Mouse (Mus musculus): ENCODE data around the gene Mafb. TPM values are rescaled to one million over a fixed set of nuclear protein-coding genes. Genes with fewer than 3 reads are reported as not detected.

Gene Mafb
- polyA plus RNA-seq, 1 experiment from 2014 or later, result 10.1 TPM

DNA sequence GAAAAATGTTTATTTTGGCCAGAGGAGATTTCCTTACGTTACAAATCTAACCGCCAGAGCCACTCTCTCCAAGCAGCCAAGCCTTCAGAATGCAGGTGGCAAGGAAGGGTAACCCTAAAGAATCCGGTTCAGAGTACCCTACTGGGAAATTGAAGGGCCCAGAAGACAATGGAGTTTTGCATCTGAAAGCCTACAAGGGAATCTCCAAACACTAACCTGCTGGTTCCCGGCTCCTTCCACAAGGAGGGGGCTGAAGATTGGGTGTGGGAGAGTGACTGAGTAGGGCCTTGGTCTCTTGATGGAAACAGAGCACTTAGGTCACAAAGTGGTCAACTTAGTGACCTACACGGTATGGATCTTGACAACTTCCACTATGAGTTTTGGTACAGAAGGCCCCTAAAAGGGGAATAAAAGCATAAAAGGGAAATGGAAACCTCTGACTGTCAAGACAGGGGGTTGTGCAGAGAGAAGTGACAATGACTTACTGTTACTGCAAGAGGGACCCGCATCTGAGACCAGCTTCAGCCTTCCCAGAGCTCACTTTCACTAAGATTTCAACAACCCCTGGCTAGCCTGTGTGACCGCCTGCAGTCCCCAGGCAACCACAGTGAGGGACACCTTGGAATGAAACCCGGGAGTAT, 6.5 kb downstream of the Mafb start:
- no peak overlapping the region for H3K4me3 ChIP-seq (replicated peaks)
- ATAC-seq, result no peak
- H3K4me2 ChIP-seq (replicated peaks), result no peak overlapping the region
- WGBS, result 8% methylated on average over 8 of the region's 8 CpGs
- H3K9ac ChIP-seq, result no peak overlapping the region
- H3K27me3 ChIP-seq (replicated peaks), result peaks cover 62% of the 10 kb centered on the region
- no peak overlapping the region for H3K27ac ChIP-seq
- no peaks in the 10 kb centered on the region for H3K36me3 ChIP-seq
- H3K9me3 ChIP-seq, result no peaks in the 10 kb centered on the region
- peaks cover 6% of the 10 kb centered on the region for H3K4me1 ChIP-seq (replicated peaks)

- Histone ChIP-seq H3K4me3 (replicated peaks) (no peak overlapping the region), H3K9ac (no peak overlapping the region), H3K27ac (no peak overlapping the region), H3K4me1 (replicated peaks) (no peaks in the 10 kb centered on the region; the same call in 1 of the 2 replicates), H3K27me3 (replicated peaks) (peaks cover 55% of the 10 kb centered on the region), H3K4me2 (replicated peaks) (no peak overlapping the region), H3K36me3 (no peaks in the 10 kb centered on the region), H3K9me3 (no peaks in the 10 kb centered on the region)
- no peak for ATAC-seq
- WGBS, result 6% methylated on average over 4 of the region's 4 CpGs
Measured at GRCm38 (mm10) chr2:160358896-160359295, 8.0 kb downstream of the Mafb start.

GRCm38 (mm10) chr2:160357442-160357841, 9.4 kb downstream of the Mafb start:
- Histone ChIP-seq H3K27ac (no peak overlapping the region), H3K4me3 (replicated peaks) (no peak overlapping the region), H3K9me3 (no peaks in the 10 kb centered on the region), H3K4me2 (replicated peaks) (no peak overlapping the region), H3K36me3 (no peaks in the 10 kb centered on the region), H3K27me3 (replicated peaks) (peaks cover 45% of the 10 kb centered on the region), H3K9ac (no peak overlapping the region), H3K4me1 (replicated peaks) (peaks cover 6% of the 10 kb centered on the region)
- no peak for ATAC-seq
- WGBS, result 39% methylated on average over 4 of the region's 4 CpGs

- Histone ChIP-seq H3K27me3 (replicated peaks) (peaks cover 32% of the 10 kb centered on the region), H3K27ac (no peak overlapping the region), H3K36me3 (no peaks in the 10 kb centered on the region), H3K4me3 (replicated peaks) (no peak overlapping the region), H3K9me3 (no peaks in the 10 kb centered on the region), H3K4me1 (replicated peaks) (peaks cover 6% of the 10 kb centered on the region), H3K4me2 (replicated peaks) (no peak overlapping the region), H3K9ac (no peak overlapping the region)
- ATAC-seq, result no peak
- 60% methylated on average over 5 of the region's 5 CpGs for WGBS
Measured at GRCm38 (mm10) chr2:160356132-160356531, 10.7 kb downstream of the Mafb start.

- Histone ChIP-seq H3K36me3 (no peaks in the 10 kb centered on the region), H3K4me2 (replicated peaks) (no peak overlapping the region), H3K27ac (no peak overlapping the region), H3K4me1 (replicated peaks) (peaks cover 7% of the 10 kb centered on the region), H3K9ac (no peak overlapping the region), H3K27me3 (replicated peaks) (peaks cover 16% of the 10 kb centered on the region), H3K9me3 (no peaks in the 10 kb centered on the region), H3K4me3 (replicated peaks) (no peak overlapping the region)
- 67% methylated on average over 2 of the region's 2 CpGs for WGBS
- ATAC-seq, result no peak
Measured at GRCm38 (mm10) chr2:160354319-160354718, 12.5 kb downstream of the Mafb start.

DNA sequence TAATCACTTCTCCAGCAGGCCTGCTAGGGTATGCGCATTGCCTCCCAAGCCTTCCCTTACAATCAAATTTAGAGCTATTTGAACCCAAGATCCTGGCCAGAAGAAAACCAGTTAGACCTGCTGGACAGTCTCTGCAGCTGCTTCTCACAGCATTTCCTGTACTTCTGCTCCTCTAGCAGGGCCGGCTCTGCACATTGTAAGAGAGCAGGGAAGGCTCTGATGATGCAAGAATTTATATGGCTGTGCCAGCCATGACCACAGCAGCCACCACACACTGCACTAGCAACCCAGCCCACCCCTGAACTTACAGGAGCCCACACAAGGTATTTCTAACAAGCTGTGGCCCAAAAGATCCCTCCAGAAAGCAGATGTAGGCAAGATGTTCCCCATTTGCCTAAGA, 13.3 kb downstream of the Mafb start:
- ATAC-seq, result peak; percentile 86
- 22% methylated on average over 2 of the region's 2 CpGs for WGBS

GRCm38 (mm10) chr2:160351038-160351574, 15.8 kb downstream of the Mafb start:
- no peak for ATAC-seq
- Histone ChIP-seq H3K27ac (no peak overlapping the region), H3K4me3 (replicated peaks) (no peak overlapping the region), H3K9ac (no peak overlapping the region), H3K36me3 (no peaks in the 10 kb centered on the region), H3K4me1 (replicated peaks) (peaks cover 17% of the 10 kb centered on the region; the same call in 1 of the 2 replicates), H3K9me3 (no peaks in the 10 kb centered on the region), H3K4me2 (replicated peaks) (no peak overlapping the region), H3K27me3 (replicated peaks) (no peaks in the 10 kb centered on the region)
- WGBS, result 61% methylated on average over 8 of the region's 8 CpGs

More for the DNA sequence above, 13.3 kb downstream of the Mafb start:
- H3K27me3 ChIP-seq (replicated peaks), result peaks cover 8% of the 10 kb centered on the region
- H3K4me2 ChIP-seq (replicated peaks), result no peak overlapping the region
- no peaks in the 10 kb centered on the region for H3K9me3 ChIP-seq
- no peak overlapping the region for H3K9ac ChIP-seq
- H3K4me3 ChIP-seq (replicated peaks), result no peak overlapping the region
- peaks cover 14% of the 10 kb centered on the region for H3K4me1 ChIP-seq (replicated peaks)
- no peaks in the 10 kb centered on the region for H3K36me3 ChIP-seq
- H3K27ac ChIP-seq, result peak overlapping the region; percentile 48; the same call in 1 of the 2 replicates

- peak; percentile 70 for ATAC-seq
- Histone ChIP-seq H3K4me1 (replicated peaks) (peaks cover 19% of the 10 kb centered on the region; the same call in 1 of the 2 replicates), H3K9me3 (no peaks in the 10 kb centered on the region), H3K9ac (no peak overlapping the region), H3K4me2 (replicated peaks) (no peak overlapping the region), H3K27ac (0 out of 2 replicates have a peak overlapping the region, but pooled peaks have one; percentile 29), H3K27me3 (replicated peaks) (no peaks in the 10 kb centered on the region), H3K4me3 (replicated peaks) (no peak overlapping the region), H3K36me3 (no peaks in the 10 kb centered on the region)
- 24% methylated on average over 4 of the region's 4 CpGs for WGBS
Measured at GRCm38 (mm10) chr2:160349578-160349977, 17.3 kb downstream of the Mafb start.

GRCm38 (mm10) chr2:160348796-160349195, 18.1 kb downstream of the Mafb start:
- no peaks in the 10 kb centered on the region for H3K36me3 ChIP-seq
- no peak for ATAC-seq
- H3K4me3 ChIP-seq (replicated peaks), result no peak overlapping the region
- 42% methylated on average over 7 of the region's 7 CpGs for WGBS
- H3K9ac ChIP-seq, result no peak overlapping the region
- peaks cover 21% of the 10 kb centered on the region; the same call in 1 of the 2 replicates for H3K4me1 ChIP-seq (replicated peaks)
- 0 out of 2 replicates have a peak overlapping the region, but pooled peaks have one; percentile 27 for H3K27ac ChIP-seq
- H3K27me3 ChIP-seq (replicated peaks), result no peaks in the 10 kb centered on the region
- H3K9me3 ChIP-seq, result no peaks in the 10 kb centered on the region
- H3K4me2 ChIP-seq (replicated peaks), result no peak overlapping the region

DNA sequence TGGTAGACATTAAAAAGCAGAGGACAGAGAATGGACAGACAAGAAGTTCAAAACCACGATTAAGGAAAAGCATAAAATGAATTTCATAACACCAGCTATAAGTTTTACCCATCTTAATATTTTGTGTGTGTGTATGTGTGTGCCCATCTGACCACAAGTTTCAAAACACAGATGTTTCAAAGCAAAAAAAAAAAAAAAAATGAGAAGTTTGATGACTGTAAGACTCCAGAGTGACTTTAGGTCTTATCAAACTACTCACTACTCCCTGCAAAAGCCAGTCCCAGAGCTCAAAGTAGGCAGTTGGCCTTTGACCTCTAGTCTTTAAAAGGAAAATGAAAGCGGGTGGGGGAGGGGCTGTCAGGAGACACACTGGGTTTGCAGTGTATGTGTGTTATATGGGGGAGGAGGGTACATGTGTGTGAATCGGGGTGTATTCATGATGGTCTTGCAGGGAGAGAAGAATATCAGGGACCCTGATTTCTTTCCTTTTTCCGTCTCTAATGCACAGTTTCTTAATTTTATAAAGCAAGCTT, 18.7 kb downstream of the Mafb start:
- Histone ChIP-seq H3K4me1 (replicated peaks) (peaks cover 19% of the 10 kb centered on the region; the same call in 1 of the 2 replicates), H3K9ac (no peak overlapping the region), H3K27ac (no peak overlapping the region), H3K27me3 (replicated peaks) (no peaks in the 10 kb centered on the region), H3K9me3 (no peaks in the 10 kb centered on the region), H3K36me3 (no peaks in the 10 kb centered on the region), H3K4me2 (replicated peaks) (no peak overlapping the region), H3K4me3 (replicated peaks) (no peak overlapping the region)
- ATAC-seq, result peak; percentile 32; the same call in 1 of the 2 replicates
- WGBS, result 61% methylated on average over 4 of the region's 4 CpGs

- no peak overlapping the region for H3K4me2 ChIP-seq (replicated peaks)
- peaks cover 15% of the 10 kb centered on the region; the same call in 1 of the 2 replicates for H3K4me1 ChIP-seq (replicated peaks)
- ATAC-seq, result no peak
- H3K4me3 ChIP-seq (replicated peaks), result no peak overlapping the region
- no peaks in the 10 kb centered on the region for H3K27me3 ChIP-seq (replicated peaks)
- H3K27ac ChIP-seq, result no peak overlapping the region
- no peaks in the 10 kb centered on the region for H3K9me3 ChIP-seq
- H3K9ac ChIP-seq, result no peak overlapping the region
- no peaks in the 10 kb centered on the region for H3K36me3 ChIP-seq
Measured at GRCm38 (mm10) chr2:160345644-160346043, 21.2 kb downstream of the Mafb start.

DNA sequence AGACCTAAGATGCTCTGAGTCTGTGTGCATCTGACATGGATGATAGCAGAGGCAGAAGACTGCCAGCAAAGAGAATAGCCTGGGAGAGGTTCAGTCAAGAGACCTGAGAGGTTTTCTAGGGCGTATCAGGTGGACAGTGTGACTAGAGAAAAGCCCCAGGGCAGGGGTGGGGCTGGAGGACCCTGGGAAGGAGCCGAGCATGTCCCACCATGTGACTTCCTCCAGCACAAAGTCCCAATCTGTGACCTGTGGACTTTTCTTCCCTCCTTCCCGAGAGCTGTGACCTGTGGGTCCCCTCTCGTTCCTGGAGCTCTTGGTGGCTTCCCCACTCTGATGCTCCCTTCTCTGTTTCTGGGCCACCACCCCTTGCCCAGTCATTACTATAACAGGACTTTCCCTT, 26.7 kb downstream of the Mafb start:
- ATAC-seq, result peak; percentile 62
- H3K27ac ChIP-seq, result no peak overlapping the region
- 43% methylated on average over 4 of the region's 4 CpGs for WGBS

More for the DNA sequence above, 26.7 kb downstream of the Mafb start:
- Histone ChIP-seq H3K4me1 (replicated peaks) (0 out of 2 replicates have a peak, but pooled peaks cover 7% of the 10 kb centered on the region), H3K4me2 (replicated peaks) (no peak overlapping the region), H3K27me3 (replicated peaks) (no peaks in the 10 kb centered on the region), H3K9ac (no peak overlapping the region), H3K4me3 (replicated peaks) (no peak overlapping the region), H3K9me3 (no peaks in the 10 kb centered on the region), H3K36me3 (no peaks in the 10 kb centered on the region)
